Mouse (Mus musculus): Measurements from ENCODE around the gene Cyp4f15. TPM values are rescaled to one million over a fixed set of nuclear protein-coding genes. Genes with fewer than 3 reads are reported as not detected.
A peak's percentile ranks its signal among the peaks of the same experiment; 100 is the strongest.

Cyp4f15 gene
- not detected in 2 replicates for polyA plus RNA-seq (2015; fragmentation: Nextera tagmentation; extraction: Ambion mirVana)

DNA sequence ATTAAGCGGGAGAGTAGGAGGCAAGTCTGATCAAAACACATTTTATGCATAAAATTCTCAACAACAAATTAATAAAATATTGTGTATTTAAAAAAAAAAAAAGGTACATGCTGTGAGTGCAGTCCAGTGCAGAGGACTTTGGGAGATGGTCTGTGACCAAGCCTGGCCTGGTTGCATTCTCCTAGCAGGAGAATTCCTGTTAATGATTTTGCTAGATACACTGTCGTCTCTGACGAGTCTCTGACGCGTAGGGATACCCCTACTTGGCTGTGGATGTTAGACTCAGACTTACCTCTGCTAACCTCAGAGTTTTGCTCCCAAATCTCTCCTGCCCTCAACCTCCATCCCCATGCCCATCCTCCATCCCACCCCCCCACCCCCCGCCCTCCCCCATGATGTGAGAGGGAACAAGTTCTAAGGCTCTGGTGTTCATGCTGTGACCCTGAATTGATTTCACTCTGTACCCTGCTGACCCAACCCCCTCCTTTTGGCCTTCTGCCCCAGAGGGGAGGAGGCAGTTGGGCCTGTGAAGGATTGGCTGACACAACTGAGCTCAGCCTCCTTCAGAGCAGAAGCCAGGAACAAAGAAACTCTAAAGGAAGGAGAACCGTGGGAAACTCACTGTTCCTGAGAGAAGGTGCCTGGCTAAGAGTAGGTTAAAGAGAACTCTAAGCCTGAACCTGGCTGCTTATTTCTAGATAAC, at the start of gene Cyp4f15:
Gene Cyp4f15 (plus strand): TSS at position 580 of the 703 bp plus-strand sequence.
- WGBS: 19% methylated on average over 7 of the region's 7 CpGs
- Histone ChIP-seq H3K9me3 (no peaks in the 10 kb centered on the region), H3K27ac (no peak within 1 kb of the TSS), H3K27me3 (no peaks in the 10 kb centered on the region), H3K4me2 (no peak within 1 kb of the TSS), H3K4me1 (no peaks in the 10 kb centered on the region), H3K9ac (no peak within 1 kb of the TSS), H3K4me3 (no peak within 1 kb of the TSS), H3K36me3 (no peaks in the 10 kb centered on the region)
- ATAC-seq (ENCODE audit: borderline replicate concordance, extremely low read depth, low FRiP score, low TSS enrichment): no peak

DNA sequence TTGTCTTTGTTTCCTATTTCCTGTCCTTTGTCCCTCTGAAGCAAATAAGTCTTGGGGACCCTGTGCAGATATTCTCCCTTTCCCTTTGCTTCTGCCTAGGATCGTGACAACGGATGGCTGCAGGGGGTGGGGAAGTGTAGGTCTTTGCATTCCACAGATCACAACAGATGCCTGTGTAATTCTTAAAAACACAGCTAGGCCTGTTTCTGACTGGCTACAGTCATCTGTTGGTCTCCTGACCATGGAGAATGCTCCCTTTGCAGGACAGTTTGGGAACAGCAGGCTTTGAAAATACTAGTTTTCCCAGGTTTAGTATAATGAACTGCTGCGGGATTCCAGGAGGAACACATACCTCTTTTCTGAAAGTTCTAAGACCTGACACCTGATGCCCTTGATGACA, 49.1 kb upstream of the Cyp4f15 start:
- H3K27me3 ChIP-seq: no peaks in the 10 kb centered on the region
- H3K4me3 ChIP-seq: no peak overlapping the region
- H3K4me2 ChIP-seq: no peak overlapping the region
- no peak overlapping the region for H3K9ac ChIP-seq
- no peaks in the 10 kb centered on the region for H3K9me3 ChIP-seq
- H3K27ac ChIP-seq: no peak overlapping the region
- no peaks in the 10 kb centered on the region for H3K36me3 ChIP-seq
- H3K4me1 ChIP-seq: peaks cover 3% of the 10 kb centered on the region; the same call in 1 of the 2 replicates
- ATAC-seq (ENCODE audit: borderline replicate concordance, extremely low read depth, low FRiP score, low TSS enrichment): no peak
- WGBS: 49% methylated on average over 3 of the region's 3 CpGs

DNA sequence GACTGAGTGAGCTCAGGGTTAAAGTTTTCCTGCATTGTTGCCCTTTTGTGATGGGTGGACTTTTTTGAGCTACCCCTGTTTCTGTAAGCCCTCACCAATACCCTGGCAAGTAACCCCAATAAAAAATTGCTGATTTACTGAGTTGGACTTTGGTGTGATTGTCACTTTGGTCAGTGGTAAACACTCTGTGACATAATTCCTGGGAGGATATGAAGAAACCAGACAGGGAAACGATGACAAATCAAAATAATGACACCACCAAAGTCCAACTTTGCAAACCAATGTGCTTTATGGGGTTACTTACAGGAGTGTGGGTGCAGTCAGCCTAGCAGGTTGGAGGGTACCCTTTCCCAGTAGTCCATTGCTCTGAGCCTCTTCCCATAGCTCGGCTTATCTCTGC, 48.3 kb upstream of the Cyp4f15 start:
- Histone ChIP-seq H3K4me2 (no peak overlapping the region), H3K27ac (no peak overlapping the region), H3K9me3 (no peaks in the 10 kb centered on the region), H3K4me1 (peaks cover 3% of the 10 kb centered on the region; the same call in 1 of the 2 replicates), H3K4me3 (no peak overlapping the region), H3K27me3 (no peaks in the 10 kb centered on the region), H3K9ac (no peak overlapping the region), H3K36me3 (no peaks in the 10 kb centered on the region)
- WGBS: 74% methylated on average over 2 of the region's 2 CpGs
- no peak for ATAC-seq (ENCODE audit: borderline replicate concordance, extremely low read depth, low FRiP score, low TSS enrichment)

DNA sequence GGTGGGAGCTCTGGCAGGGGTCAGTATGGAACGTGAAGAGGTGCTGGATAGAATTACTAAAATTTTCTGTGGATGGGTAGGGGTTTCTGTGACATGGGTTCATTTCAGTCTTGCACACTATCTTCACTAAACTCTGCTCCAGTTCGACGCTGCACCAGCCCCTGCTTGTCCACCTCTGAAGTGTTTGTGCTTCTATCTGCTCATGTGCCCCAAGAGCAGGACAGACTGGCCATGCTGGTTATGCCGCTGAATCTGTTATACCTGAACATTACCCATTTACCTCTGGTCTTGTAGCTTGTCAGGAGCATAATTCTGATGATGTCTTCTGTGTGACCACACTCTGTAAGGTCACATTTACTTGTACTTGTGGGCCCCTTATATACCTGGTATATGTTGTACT, 38.8 kb upstream of the Cyp4f15 start:
- Histone ChIP-seq H3K9ac (no peak overlapping the region), H3K27ac (no peak overlapping the region), H3K4me1 (no peaks in the 10 kb centered on the region), H3K4me2 (no peak overlapping the region), H3K36me3 (no peaks in the 10 kb centered on the region), H3K9me3 (no peaks in the 10 kb centered on the region), H3K4me3 (no peak overlapping the region), H3K27me3 (no peaks in the 10 kb centered on the region)
- 74% methylated on average over 4 of the region's 4 CpGs for WGBS
- ATAC-seq (ENCODE audit: borderline replicate concordance, extremely low read depth, low FRiP score, low TSS enrichment): no peak

DNA sequence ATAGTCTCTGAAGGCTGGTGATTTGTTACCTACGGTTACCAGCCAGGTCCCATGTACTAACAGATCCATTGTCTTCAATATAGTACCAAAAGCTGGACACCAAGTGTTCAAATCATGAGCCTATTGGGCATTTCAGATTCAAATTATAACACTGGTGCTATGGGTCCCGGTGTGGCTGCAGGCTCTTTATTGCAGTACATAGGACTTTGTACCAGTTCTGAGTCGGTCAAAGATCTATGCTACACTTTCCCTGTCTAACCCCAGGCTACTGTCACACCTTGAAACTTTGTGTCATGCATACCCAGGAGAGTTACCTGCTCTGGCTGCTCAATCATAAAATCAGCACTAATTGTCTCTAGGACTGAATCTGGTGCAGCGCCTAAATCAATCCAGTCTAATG, 31.6 kb upstream of the Cyp4f15 start:
- Histone ChIP-seq H3K4me3 (no peak overlapping the region), H3K4me1 (no peaks in the 10 kb centered on the region), H3K4me2 (no peak overlapping the region), H3K9ac (no peak overlapping the region), H3K27ac (no peak overlapping the region), H3K36me3 (no peaks in the 10 kb centered on the region), H3K27me3 (no peaks in the 10 kb centered on the region), H3K9me3 (no peaks in the 10 kb centered on the region)
- 89% methylated on average over 4 of the region's 4 CpGs for WGBS
- no peak for ATAC-seq (ENCODE audit: borderline replicate concordance, extremely low read depth, low FRiP score, low TSS enrichment)

DNA sequence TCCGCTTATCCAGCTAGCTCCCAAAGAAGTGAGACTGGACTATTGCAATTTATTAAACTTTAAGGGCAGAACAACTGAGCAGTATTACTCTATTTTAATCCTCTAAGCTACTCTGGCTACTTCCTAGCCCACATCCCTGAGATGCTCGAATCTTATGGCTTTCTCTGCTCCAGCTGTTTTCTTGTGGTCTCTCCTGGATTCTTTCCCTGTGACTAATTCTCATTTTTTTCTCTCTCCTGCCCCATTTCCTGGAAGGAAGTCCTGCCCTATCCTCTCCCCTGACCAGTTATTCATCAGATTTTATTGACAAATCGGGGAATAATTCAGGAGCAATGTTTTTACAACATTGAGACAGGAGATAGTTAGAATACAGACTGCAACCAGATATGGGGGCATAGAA, 28.4 kb upstream of the Cyp4f15 start:
- Histone ChIP-seq H3K9ac (no peak overlapping the region), H3K4me2 (no peak overlapping the region), H3K4me1 (no peaks in the 10 kb centered on the region), H3K27me3 (no peaks in the 10 kb centered on the region), H3K27ac (no peak overlapping the region), H3K4me3 (no peak overlapping the region), H3K36me3 (no peaks in the 10 kb centered on the region), H3K9me3 (no peaks in the 10 kb centered on the region)
- 71% methylated on average over 3 of the region's 3 CpGs for WGBS
- ATAC-seq (ENCODE audit: borderline replicate concordance, extremely low read depth, low FRiP score, low TSS enrichment): no peak

DNA sequence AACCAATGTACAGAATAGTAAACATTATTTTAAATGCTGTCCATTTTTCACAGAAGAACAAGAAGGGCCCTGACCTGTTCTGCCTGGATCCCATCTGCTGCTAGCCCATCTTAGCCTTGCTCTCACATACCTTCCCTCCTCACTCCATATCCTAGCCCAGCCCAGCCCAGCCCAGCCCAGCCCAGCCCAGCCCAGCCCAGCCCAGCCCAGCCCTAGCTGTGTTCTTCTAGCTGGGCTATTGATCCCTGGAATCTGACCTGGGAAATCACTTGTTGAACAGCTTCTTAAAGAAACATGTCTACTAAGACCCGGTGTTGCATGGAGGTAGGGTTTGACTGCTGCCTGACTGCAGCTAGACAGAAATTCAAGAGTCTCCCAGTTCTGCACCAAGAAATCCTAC, 27.2 kb upstream of the Cyp4f15 start:
- Histone ChIP-seq H3K36me3 (no peaks in the 10 kb centered on the region), H3K27ac (no peak overlapping the region), H3K27me3 (no peaks in the 10 kb centered on the region), H3K4me2 (no peak overlapping the region), H3K9ac (no peak overlapping the region), H3K9me3 (no peaks in the 10 kb centered on the region), H3K4me1 (no peaks in the 10 kb centered on the region), H3K4me3 (no peak overlapping the region)
- 70% methylated on average over 1 of the region's 1 CpGs for WGBS
- ATAC-seq (ENCODE audit: borderline replicate concordance, extremely low read depth, low FRiP score, low TSS enrichment): no peak

DNA sequence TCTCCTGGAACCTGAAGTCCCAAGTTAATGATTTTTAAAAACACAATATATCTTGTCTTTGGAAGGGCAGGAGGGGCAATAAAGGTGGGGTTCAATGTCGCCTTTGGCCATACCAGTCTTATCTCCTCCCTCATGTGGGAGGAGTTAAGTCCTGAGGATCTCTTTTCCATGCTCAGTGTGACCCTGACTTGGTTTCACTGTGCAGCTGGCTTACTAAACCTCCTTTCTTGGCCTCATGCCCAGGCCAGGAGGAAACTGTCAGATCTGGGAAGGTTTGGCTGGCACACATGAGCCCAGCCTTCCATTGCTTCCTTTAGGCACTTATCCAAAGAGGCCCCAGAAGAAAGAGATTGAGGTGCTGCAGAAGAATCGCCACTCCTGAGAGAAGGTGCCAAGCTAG, 26.7 kb upstream of the Cyp4f15 start, which contains the start of gene Cyp4f40:
Gene Cyp4f40 (plus strand): TSS at position 189 of the 400 bp plus-strand sequence.
- H3K4me1 ChIP-seq: no peaks in the 10 kb centered on the region
- H3K27me3 ChIP-seq: no peaks in the 10 kb centered on the region
- H3K27ac ChIP-seq: no peak within 1 kb of the TSS
- no peak within 1 kb of the TSS for H3K4me3 ChIP-seq
- H3K4me2 ChIP-seq: no peak within 1 kb of the TSS
- H3K36me3 ChIP-seq: no peaks in the 10 kb centered on the region
- no peaks in the 10 kb centered on the region for H3K9me3 ChIP-seq
- no peak within 1 kb of the TSS for H3K9ac ChIP-seq
- ATAC-seq (ENCODE audit: borderline replicate concordance, extremely low read depth, low FRiP score, low TSS enrichment): no peak
- 31% methylated on average over 2 of the region's 2 CpGs for WGBS

DNA sequence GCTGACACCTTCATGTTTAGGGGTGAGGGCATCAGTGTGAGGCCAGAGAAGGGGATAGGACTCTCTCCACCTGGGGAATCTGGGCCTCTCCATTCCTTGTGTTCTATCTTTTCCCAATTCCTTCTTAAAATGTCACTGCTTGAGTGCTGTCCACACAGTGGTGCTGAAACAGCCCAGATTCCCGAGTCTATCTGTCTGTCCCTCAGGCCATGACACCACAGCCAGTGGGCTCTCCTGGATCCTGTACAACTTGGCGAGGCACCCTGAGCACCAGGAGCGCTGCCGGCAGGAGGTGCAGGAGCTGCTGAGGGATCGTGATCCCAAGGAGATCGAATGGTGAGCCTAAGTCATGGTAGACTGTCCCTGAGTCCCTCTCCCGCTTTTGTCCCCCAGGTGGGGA, 11.5 kb upstream of the Cyp4f15 start:
- Histone ChIP-seq H3K27ac (no peak overlapping the region), H3K4me3 (no peak overlapping the region), H3K4me1 (no peaks in the 10 kb centered on the region), H3K27me3 (no peaks in the 10 kb centered on the region), H3K9me3 (no peaks in the 10 kb centered on the region), H3K36me3 (no peaks in the 10 kb centered on the region), H3K9ac (no peak overlapping the region), H3K4me2 (no peak overlapping the region)
- ATAC-seq (ENCODE audit: borderline replicate concordance, extremely low read depth, low FRiP score, low TSS enrichment): no peak
- 60% methylated on average over 7 of the region's 7 CpGs for WGBS

DNA sequence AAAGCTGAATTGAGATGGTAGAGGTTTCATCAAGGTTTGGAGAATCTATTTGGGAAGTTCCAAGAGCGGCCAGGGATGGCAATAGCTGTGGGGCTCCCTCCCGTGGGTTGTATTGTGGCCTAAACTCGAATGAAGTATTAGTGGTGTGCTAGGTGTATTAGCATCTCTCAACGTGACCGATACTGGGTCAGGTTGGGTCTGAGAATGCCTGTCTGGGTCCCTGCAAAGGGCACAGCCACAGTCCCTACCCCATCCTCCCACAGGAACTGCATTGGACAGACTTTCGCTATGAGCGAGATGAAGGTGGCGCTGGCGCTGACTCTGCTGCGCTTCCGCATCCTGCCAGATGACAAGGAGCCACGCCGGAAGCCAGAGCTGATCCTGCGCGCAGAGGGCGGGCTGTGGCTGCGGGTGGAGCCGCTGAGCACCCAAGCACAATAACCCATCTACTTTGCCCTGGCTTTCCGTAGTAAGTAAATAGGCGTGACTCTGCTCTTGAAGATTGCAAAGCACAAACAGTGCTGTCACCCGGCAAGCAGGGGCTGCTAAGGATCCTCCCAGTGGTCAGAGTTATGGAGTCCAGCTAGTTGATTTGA, 9.3 kb upstream of the Cyp4f15 start:
- H3K4me1 ChIP-seq: no peaks in the 10 kb centered on the region
- no peak for ATAC-seq (ENCODE audit: borderline replicate concordance, extremely low read depth, low FRiP score, low TSS enrichment)
- peak overlapping the region; percentile 30 for H3K4me2 ChIP-seq
- no peaks in the 10 kb centered on the region for H3K27me3 ChIP-seq
- 32% methylated on average over 21 of the region's 21 CpGs for WGBS
- no peaks in the 10 kb centered on the region for H3K36me3 ChIP-seq
- H3K27ac ChIP-seq: no peak overlapping the region
- H3K4me3 ChIP-seq: no peak overlapping the region
- H3K9me3 ChIP-seq: no peaks in the 10 kb centered on the region
- H3K9ac ChIP-seq: no peak overlapping the region

DNA sequence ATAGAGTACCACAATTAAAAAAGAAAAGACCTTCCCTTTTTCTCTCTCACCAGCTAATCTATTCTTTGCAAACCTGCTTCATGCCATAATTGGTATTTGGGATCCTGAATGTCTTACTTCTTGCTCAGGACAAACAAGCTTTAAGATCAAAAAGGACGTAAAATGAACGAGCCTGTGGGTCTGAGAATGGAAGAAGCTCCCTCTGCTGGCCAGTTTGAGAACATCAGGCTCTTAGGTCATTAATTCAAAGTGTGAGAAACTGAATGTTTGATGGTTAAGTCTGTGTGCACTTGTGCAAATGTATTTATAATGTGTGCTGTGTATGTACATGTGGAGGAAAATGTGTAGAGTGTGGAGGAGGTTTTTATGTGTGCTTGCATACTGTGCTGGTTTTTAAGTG, 5.0 kb upstream of the Cyp4f15 start:
- WGBS: 17% methylated on average over 2 of the region's 2 CpGs
- no peaks in the 10 kb centered on the region for H3K27me3 ChIP-seq
- no peak overlapping the region for H3K9ac ChIP-seq
- H3K4me2 ChIP-seq: no peak overlapping the region
- no peaks in the 10 kb centered on the region for H3K4me1 ChIP-seq
- H3K4me3 ChIP-seq: no peak overlapping the region
- no peak overlapping the region for H3K27ac ChIP-seq
- H3K36me3 ChIP-seq: no peaks in the 10 kb centered on the region
- no peaks in the 10 kb centered on the region for H3K9me3 ChIP-seq
- ATAC-seq (ENCODE audit: borderline replicate concordance, extremely low read depth, low FRiP score, low TSS enrichment): no peak

DNA sequence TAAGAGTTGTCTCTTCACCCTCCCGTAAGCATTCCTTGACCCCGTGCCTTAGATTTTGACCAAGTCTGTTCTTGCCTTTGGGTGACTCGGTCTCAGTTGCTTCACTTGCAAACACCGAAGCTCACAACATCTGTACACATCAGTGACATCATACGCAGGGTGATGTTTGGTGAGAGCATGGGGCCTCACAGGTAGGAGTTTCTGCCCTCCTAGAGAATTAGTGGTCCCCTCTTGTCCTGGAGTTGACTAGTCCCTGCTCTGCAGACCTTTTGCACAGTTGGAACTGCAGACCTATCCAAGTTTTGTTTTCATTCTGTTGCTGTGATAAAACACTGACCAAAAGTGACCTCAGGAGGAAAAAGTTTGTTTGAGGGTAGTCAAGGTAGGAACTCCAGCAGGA, 1.3 kb downstream of the Cyp4f15 start:
- H3K27me3 ChIP-seq: no peaks in the 10 kb centered on the region
- H3K4me1 ChIP-seq: no peaks in the 10 kb centered on the region
- H3K4me2 ChIP-seq: no peak overlapping the region
- no peak overlapping the region for H3K9ac ChIP-seq
- no peak for ATAC-seq (ENCODE audit: borderline replicate concordance, extremely low read depth, low FRiP score, low TSS enrichment)
- no peaks in the 10 kb centered on the region for H3K36me3 ChIP-seq
- H3K27ac ChIP-seq: no peak overlapping the region
- H3K9me3 ChIP-seq: no peaks in the 10 kb centered on the region
- 89% methylated on average over 5 of the region's 5 CpGs for WGBS
- H3K4me3 ChIP-seq: no peak overlapping the region

Measured in lung, embryonic 15.5 days (tissue).